Mouse (Mus musculus): Measurements from ENCODE around the gene Olfr1170. TPM values are rescaled to one million over a fixed set of nuclear protein-coding genes. Genes with fewer than 3 reads are reported as not detected.

Gene Olfr1170
- polyA plus RNA-seq (2014; fragmentation: Illumina TruSeq; extraction: RNeasy Lipid Tissue Mini Kit (QIAGEN cat#74804); ENCODE audit: low read depth, low replicate concordance) = not detected

GRCm38 (mm10) chr2:88228234-88228633, at the start of gene Olfr1170:
Gene Olfr1170, minus strand, starts transcription at chr2:88228334.

DNA sequence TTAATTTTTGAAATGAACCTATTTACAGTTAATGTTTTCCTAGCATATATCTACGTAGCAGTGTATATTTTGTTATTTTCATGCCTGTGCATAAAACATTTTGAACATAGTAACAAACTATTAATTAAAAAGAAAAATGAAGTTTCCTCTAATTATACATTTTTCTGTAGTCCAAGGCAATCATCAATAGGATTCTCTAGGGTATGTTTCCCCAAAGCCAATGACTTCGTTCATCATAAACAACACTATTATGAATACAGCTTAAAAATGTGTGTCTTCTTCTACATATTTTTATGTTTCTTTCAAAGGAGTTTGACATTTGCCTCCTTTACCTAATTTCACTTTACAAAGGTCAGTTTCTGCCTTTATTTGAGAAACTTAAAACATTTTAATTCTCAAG, 46.6 kb downstream of the Olfr1170 start, which contains the start of gene Olfr1168:
Gene Olfr1168, plus strand, starts transcription at position 301 of the 400 bp plus-strand sequence.

Other genes with a start within 250 kb of the Olfr1170 start
- not detected for gene Olfr1158, start 238.2 kb downstream of the Olfr1170 start, polyA plus RNA-seq (2014; fragmentation: Illumina TruSeq; extraction: RNeasy Lipid Tissue Mini Kit (QIAGEN cat#74804); ENCODE audit: low read depth, low replicate concordance)
- not detected for gene Olfr1160, start 220.1 kb downstream of the Olfr1170 start, polyA plus RNA-seq (2014; fragmentation: Illumina TruSeq; extraction: RNeasy Lipid Tissue Mini Kit (QIAGEN cat#74804); ENCODE audit: low read depth, low replicate concordance)
- not detected for gene Olfr1161, start 205.6 kb downstream of the Olfr1170 start, polyA plus RNA-seq (2014; fragmentation: Illumina TruSeq; extraction: RNeasy Lipid Tissue Mini Kit (QIAGEN cat#74804); ENCODE audit: low read depth, low replicate concordance)
- gene Olfr73, start 190.6 kb downstream of the Olfr1170 start, polyA plus RNA-seq (2014; fragmentation: Illumina TruSeq; extraction: RNeasy Lipid Tissue Mini Kit (QIAGEN cat#74804); ENCODE audit: low read depth, low replicate concordance) = not detected
- gene Olfr1162, start 177.2 kb downstream of the Olfr1170 start, polyA plus RNA-seq (2014; fragmentation: Illumina TruSeq; extraction: RNeasy Lipid Tissue Mini Kit (QIAGEN cat#74804); ENCODE audit: low read depth, low replicate concordance) = not detected
- not detected for gene Olfr1163, start 156.5 kb downstream of the Olfr1170 start, polyA plus RNA-seq (2014; fragmentation: Illumina TruSeq; extraction: RNeasy Lipid Tissue Mini Kit (QIAGEN cat#74804); ENCODE audit: low read depth, low replicate concordance)
- not detected for gene Olfr1164, start 134.4 kb downstream of the Olfr1170 start, polyA plus RNA-seq (2014; fragmentation: Illumina TruSeq; extraction: RNeasy Lipid Tissue Mini Kit (QIAGEN cat#74804); ENCODE audit: low read depth, low replicate concordance)
- not detected for gene Olfr1166, start 100.1 kb downstream of the Olfr1170 start, polyA plus RNA-seq (2014; fragmentation: Illumina TruSeq; extraction: RNeasy Lipid Tissue Mini Kit (QIAGEN cat#74804); ENCODE audit: low read depth, low replicate concordance)
- not detected for gene Olfr1167, start 73.1 kb downstream of the Olfr1170 start, polyA plus RNA-seq (2014; fragmentation: Illumina TruSeq; extraction: RNeasy Lipid Tissue Mini Kit (QIAGEN cat#74804); ENCODE audit: low read depth, low replicate concordance)
- not detected for gene Olfr1168, start 46.5 kb downstream of the Olfr1170 start, polyA plus RNA-seq (2014; fragmentation: Illumina TruSeq; extraction: RNeasy Lipid Tissue Mini Kit (QIAGEN cat#74804); ENCODE audit: low read depth, low replicate concordance)
- not detected for gene Olfr1173, start 51.5 kb upstream of the Olfr1170 start, polyA plus RNA-seq (2014; fragmentation: Illumina TruSeq; extraction: RNeasy Lipid Tissue Mini Kit (QIAGEN cat#74804); ENCODE audit: low read depth, low replicate concordance)
- not detected for gene Olfr1174-ps, start 86.8 kb upstream of the Olfr1170 start, polyA plus RNA-seq (2014; fragmentation: Illumina TruSeq; extraction: RNeasy Lipid Tissue Mini Kit (QIAGEN cat#74804); ENCODE audit: low read depth, low replicate concordance)
- gene Olfr1175-ps, start 98.9 kb upstream of the Olfr1170 start, polyA plus RNA-seq (2014; fragmentation: Illumina TruSeq; extraction: RNeasy Lipid Tissue Mini Kit (QIAGEN cat#74804); ENCODE audit: low read depth, low replicate concordance) = not detected
- not detected for gene Olfr1176, start 108.4 kb upstream of the Olfr1170 start, polyA plus RNA-seq (2014; fragmentation: Illumina TruSeq; extraction: RNeasy Lipid Tissue Mini Kit (QIAGEN cat#74804); ENCODE audit: low read depth, low replicate concordance)
- gene Olfr1177-ps, start 118.2 kb upstream of the Olfr1170 start, polyA plus RNA-seq (2014; fragmentation: Illumina TruSeq; extraction: RNeasy Lipid Tissue Mini Kit (QIAGEN cat#74804); ENCODE audit: low read depth, low replicate concordance) = not detected
- gene Olfr1178, start 158.7 kb upstream of the Olfr1170 start, polyA plus RNA-seq (2014; fragmentation: Illumina TruSeq; extraction: RNeasy Lipid Tissue Mini Kit (QIAGEN cat#74804); ENCODE audit: low read depth, low replicate concordance) = not detected
- not detected for gene Olfr1179, start 178.1 kb upstream of the Olfr1170 start, polyA plus RNA-seq (2014; fragmentation: Illumina TruSeq; extraction: RNeasy Lipid Tissue Mini Kit (QIAGEN cat#74804); ENCODE audit: low read depth, low replicate concordance)
- gene Olfr1180, start 190.8 kb upstream of the Olfr1170 start, polyA plus RNA-seq (2014; fragmentation: Illumina TruSeq; extraction: RNeasy Lipid Tissue Mini Kit (QIAGEN cat#74804); ENCODE audit: low read depth, low replicate concordance) = not detected
- gene Olfr1181, start 197.8 kb upstream of the Olfr1170 start, polyA plus RNA-seq (2014; fragmentation: Illumina TruSeq; extraction: RNeasy Lipid Tissue Mini Kit (QIAGEN cat#74804); ENCODE audit: low read depth, low replicate concordance) = not detected
- not detected for gene Gm13757, start 220.8 kb upstream of the Olfr1170 start, polyA plus RNA-seq (2014; fragmentation: Illumina TruSeq; extraction: RNeasy Lipid Tissue Mini Kit (QIAGEN cat#74804); ENCODE audit: low read depth, low replicate concordance)
- not detected for gene Olfr1183, start 226.5 kb upstream of the Olfr1170 start, polyA plus RNA-seq (2014; fragmentation: Illumina TruSeq; extraction: RNeasy Lipid Tissue Mini Kit (QIAGEN cat#74804); ENCODE audit: low read depth, low replicate concordance)